Mouse (Mus musculus) liver, postnatal 0 days (tissue): Measurements from ENCODE around the gene Cpm.

Source experiments
- CTCF ChIP-seq: sonication (generic); IDR thresholded peaks from 2 replicates; pipeline ENCODE4 v1.5.1; 2016; ENCODE audit warnings: antibody characterized with exemption, low read depth
- EP300 ChIP-seq: IDR thresholded peaks from 2 replicates; pipeline ENCODE4 v1.6.1; 2016; ENCODE audit warnings: antibody characterized with exemption, low read depth, mild to moderate bottlenecking

GRCm38 (mm10) chr10:117714048-117714545 is 84.8 kb downstream of the Cpm start:
- no peak for TF ChIP-seq CTCF
- TF ChIP-seq EP300, result no peak
